Comparison of ENCODE assay signal across 15 mouse cellular contexts in genomic region chr2:10130341-10130990, GRCm38 (mm10). TPM values are rescaled to one million over a fixed set of nuclear protein-coding genes. Genes with fewer than 3 reads are reported as not detected.
DNase-seq lines count a peak whose midpoint lies in the region; ATAC-seq lines count a peak whose summit lies in the region.
"Had no signal": no experiment of that assay in that cellular context is flagged by ENCODE, and none has a peak within 500 bp of the region (broad histone marks: within the 10 kb centered on the region; RNA-seq: fewer than 3 reads in every experiment).

No protein-coding gene starts in this region.

- no peak; the same call in 1 of the 2 replicates for ATAC-seq in kidney, embryonic 15.5 days (replicated peaks; ENCODE audit: low FRiP score)
- no peak for ATAC-seq in forebrain, embryonic 15.5 days (replicated peaks)
- ATAC-seq: lung, postnatal 0 days; midbrain, embryonic 13.5 days had no signal

- no peak overlapping the region for H3K4me2 ChIP-seq in kidney, embryonic 15.5 days
- no peak overlapping the region for H3K4me2 ChIP-seq in forebrain, embryonic 15.5 days (replicated peaks)
- H3K4me2 ChIP-seq: hindbrain, embryonic 15.5 days; midbrain, embryonic 13.5 days had no signal

- H3K27me3 ChIP-seq in kidney, embryonic 15.5 days = no peaks in the 10 kb centered on the region
- H3K27me3 ChIP-seq in forebrain, embryonic 15.5 days = no peaks in the 10 kb centered on the region
- H3K27me3 ChIP-seq: hindbrain, embryonic 15.5 days; midbrain, embryonic 13.5 days had no signal

- H3K27ac ChIP-seq in kidney, embryonic 15.5 days = no peak overlapping the region
- H3K27ac ChIP-seq in forebrain, embryonic 15.5 days (replicated peaks) = no peak overlapping the region
- H3K27ac ChIP-seq: hindbrain, embryonic 15.5 days; left cerebral cortex, adult 2 months; midbrain, embryonic 13.5 days had no signal

- H3K4me3 ChIP-seq in kidney, embryonic 15.5 days (replicated peaks) = no peak overlapping the region
- no peak overlapping the region for H3K4me3 ChIP-seq in forebrain, embryonic 15.5 days
- H3K4me3 ChIP-seq: hindbrain, embryonic 15.5 days; left cerebral cortex, adult 2 months; midbrain, embryonic 13.5 days had no signal

- no peak overlapping the region for H3K9ac ChIP-seq in kidney, embryonic 15.5 days
- no peak overlapping the region for H3K9ac ChIP-seq in forebrain, embryonic 15.5 days (replicated peaks)
- H3K9ac ChIP-seq: hindbrain, embryonic 15.5 days; midbrain, embryonic 13.5 days had no signal

- H3K9me3 ChIP-seq in kidney, embryonic 15.5 days (replicated peaks) = no peaks in the 10 kb centered on the region
- H3K9me3 ChIP-seq in forebrain, embryonic 15.5 days = no peaks in the 10 kb centered on the region
- H3K9me3 ChIP-seq: hindbrain, embryonic 15.5 days; midbrain, embryonic 13.5 days had no signal

- H3K36me3 ChIP-seq in kidney, embryonic 15.5 days = no peaks in the 10 kb centered on the region
- no peaks in the 10 kb centered on the region for H3K36me3 ChIP-seq in forebrain, embryonic 15.5 days
- H3K36me3 ChIP-seq: hindbrain, embryonic 15.5 days; midbrain, embryonic 13.5 days had no signal

- 22% methylated on average over 8 of the region's 8 CpGs for WGBS in kidney, embryonic 15.5 days
- 79% methylated on average over 8 of the region's 8 CpGs for WGBS in forebrain, embryonic 15.5 days

- peaks cover 4% of the 10 kb centered on the region; the same call in 1 of the 2 replicates for H3K4me1 ChIP-seq in kidney, embryonic 15.5 days
- H3K4me1 ChIP-seq in forebrain, embryonic 15.5 days = no peaks in the 10 kb centered on the region
- H3K4me1 ChIP-seq: hindbrain, embryonic 15.5 days; midbrain, embryonic 13.5 days had no signal

- DNase-seq in adrenal gland, adult (ENCODE audit: inconsistent age in 2 of 2, low spot score in 1 of 2) = peak; percentile 39 to 61
- DNase-seq in adrenal gland, adult 8-10 months = no peak
- peak; percentile 18 for DNase-seq in kidney, postnatal 10 days
- peak; percentile 35 for DNase-seq in urinary bladder, postnatal 14 days (ENCODE audit: low spot score)
- DNase-seq in urinary bladder, postnatal 36 days (ENCODE audit: low spot score in 2 of 2) = no peak
- DNase-seq in yolk sac, embryonic 10.5 days (ENCODE audit: low spot score) = peak; percentile 68
- DNase-seq: cerebellum, postnatal 25 days; gastrocnemius, postnatal 14 days; kidney, adult 8-10 months had no signal

RNA-seq across cellular contexts. Expression of gene Itih2, which starts 0.7 kb away (rescaled TPM):
- 10 to 100 TPM in 2 of 4 experiments, 1 to 10 TPM in 2; 9.3 to 11.1 (median 10.1) TPM for total RNA-seq in adrenal gland, adult 8-10 months (2022)
- 2.3 and 4.4 TPM in 2 replicates for polyA plus RNA-seq in kidney, embryonic 15.5 days (2015; fragmentation: Nextera tagmentation; extraction: Ambion mirVana)
- 1.4 and 1.7 TPM in 2 replicates for polyA plus RNA-seq in forebrain, embryonic 15.5 days (2015; fragmentation: Nextera tagmentation; extraction: Ambion mirVana)

RNA-seq across cellular contexts. Expression of gene Itih5, which starts 22.9 kb away (rescaled TPM):
- total RNA-seq in adrenal gland, adult 8-10 months (2022) = 10 to 100 TPM; 25.9 to 65.0 (median 44.1) TPM
- polyA plus RNA-seq in kidney, embryonic 15.5 days (2015; fragmentation: Nextera tagmentation; extraction: Ambion mirVana) = 5.8 and 6.9 TPM in 2 replicates
- polyA plus RNA-seq in forebrain, embryonic 15.5 days (2015; fragmentation: Nextera tagmentation; extraction: Ambion mirVana) = 3.3 and 3.5 TPM in 2 replicates

RNA-seq across cellular contexts. Expression of gene Kin, which starts 50.1 kb away (rescaled TPM):
- total RNA-seq in adrenal gland, adult 8-10 months (2022) = 10 to 100 TPM; 12.3 to 18.2 (median 15.6) TPM
- 29.6 and 33.3 TPM in 2 replicates for polyA plus RNA-seq in kidney, embryonic 15.5 days (2015; fragmentation: Nextera tagmentation; extraction: Ambion mirVana)
- polyA plus RNA-seq in forebrain, embryonic 15.5 days (2015; fragmentation: Nextera tagmentation; extraction: Ambion mirVana) = 39.3 and 40.7 TPM in 2 replicates

RNA-seq across cellular contexts. Expression of gene Atp5c1, which starts 50.2 kb away (rescaled TPM):
- total RNA-seq in adrenal gland, adult 8-10 months (2022) = 100 to 1,000 TPM; 232 to 390 (median 312) TPM
- polyA plus RNA-seq in kidney, embryonic 15.5 days (2015; fragmentation: Nextera tagmentation; extraction: Ambion mirVana) = 661 and 685 TPM in 2 replicates
- 519 and 533 TPM in 2 replicates for polyA plus RNA-seq in forebrain, embryonic 15.5 days (2015; fragmentation: Nextera tagmentation; extraction: Ambion mirVana)

Comparison
In these comparisons a context has a peak if more than half of its experiments do, and no peak if none do; other contexts are left out.
1. DNase-seq: peak in adrenal gland, adult (2 of 2), kidney, postnatal 10 days (single experiment), urinary bladder, postnatal 14 days (single experiment) and yolk sac, embryonic 10.5 days (single experiment); none in adrenal gland, adult 8-10 months (single experiment) and urinary bladder, postnatal 36 days (0 of 2).